Mouse (Mus musculus) limb, embryonic 14.5 days (tissue): ENCODE results near the gene Atg4c. TPM values are rescaled to one million over a fixed set of nuclear protein-coding genes. Genes with fewer than 3 reads are reported as not detected.

Experiments used
- ATAC-seq: fragments of 200-750 bp; cut with Nextera tagmentation; 2 replicates; pipeline ENCODE4 v1.8.0; 2017; ENCODE audit warnings: low read depth, moderate number of reproducible peaks, moderate TSS enrichment; ENCODE audit not compliant: low FRiP score
- DNase-seq: peaks from one replicate; pipeline ENCODE4 v3.0.0-alpha.2; 2015; ENCODE audit warnings: low spot score
- H3K27ac ChIP-seq: fragments of 300-500 bp; sonication (generic); replicated peaks from 2 replicates; pipeline ENCODE4 v1.5.1; 2014; ENCODE audit warnings: low read depth, mild to moderate bottlenecking, low read length, moderate library complexity, mixed read lengths
- H3K27me3 ChIP-seq: fragments of 300-500 bp; sonication (generic); 2 replicates; pipeline ENCODE4 v1.6.1; 2014; ENCODE audit warnings: low read length, mixed read lengths; ENCODE audit not compliant: control insufficient read depth, insufficient read depth
- H3K36me3 ChIP-seq: fragments of 300-500 bp; sonication (generic); 2 replicates; pipeline ENCODE4 v1.6.1; 2014; ENCODE audit warnings: mild to moderate bottlenecking, low read length, moderate library complexity, mixed read lengths; ENCODE audit not compliant: control insufficient read depth, insufficient read depth
- H3K4me1 ChIP-seq: fragments of 300-500 bp; sonication (generic); 2 replicates; pipeline ENCODE4 v1.6.1; 2014; ENCODE audit warnings: antibody characterized with exemption, low read length, mixed read lengths; ENCODE audit not compliant: control insufficient read depth, insufficient read depth
- H3K4me2 ChIP-seq: fragments of 300-500 bp; sonication (generic); replicated peaks from 2 replicates; pipeline ENCODE4 v1.6.1; 2014; ENCODE audit warnings: low read depth, mild to moderate bottlenecking, low read length, moderate library complexity; ENCODE audit not compliant: severe bottlenecking
- H3K4me3 ChIP-seq: fragments of 300-500 bp; sonication (generic); replicated peaks from 2 replicates; pipeline ENCODE4 v1.5.1; 2014; ENCODE audit warnings: low read length
- H3K9ac ChIP-seq: fragments of 300-500 bp; sonication (generic); 2 replicates; pipeline ENCODE4 v1.6.1; 2014; ENCODE audit warnings: mild to moderate bottlenecking, low read depth, low read length, moderate library complexity; ENCODE audit not compliant: severe bottlenecking
- H3K9me3 ChIP-seq: fragments of 300-500 bp; sonication (generic); 2 replicates; pipeline ENCODE4 v1.6.1; 2016; ENCODE audit warnings: low read length; ENCODE audit not compliant: control insufficient read depth
- POLR2A ChIP-seq: fragments of 200-500 bp; IDR thresholded peaks from 2 replicates; pipeline ENCODE4 v1.8.0; 2012; ENCODE audit warnings: inconsistent platforms, mild to moderate bottlenecking, moderate library complexity, borderline replicate concordance; ENCODE audit not compliant: insufficient read depth, insufficient read length; ENCODE audit errors: extremely low read depth
- WGBS: fragments of 180-500 bp; shearing (Covaris S2); extraction: QIAGEN DNeasy Blood & Tissue Kit; methylation state at CpG from one replicate; pipeline ENCODE4 v1.1.7; 2014; 5-methylcytosine and 5-hydroxymethylcytosine counted together
- polyA plus RNA-seq, 2 experiments: library from polyadenylated mRNA; depleted of rRNA in 1 of 2; stranded (reverse) in 1 of 2; unstranded in 1 of 2; fragments of >200 nt; fragmentation: Nextera tagmentation in 1 of 2; extraction: Ambion mirVana in 1 of 2; gene quantifications; 2 replicates each; pipeline versions ENCODE4 v1.2.1 to v1.2.3; 2012 to 2014

Atg4c gene
- polyA plus RNA-seq, 2 experiments, result 11.8 to 13.7 TPM

DNA sequence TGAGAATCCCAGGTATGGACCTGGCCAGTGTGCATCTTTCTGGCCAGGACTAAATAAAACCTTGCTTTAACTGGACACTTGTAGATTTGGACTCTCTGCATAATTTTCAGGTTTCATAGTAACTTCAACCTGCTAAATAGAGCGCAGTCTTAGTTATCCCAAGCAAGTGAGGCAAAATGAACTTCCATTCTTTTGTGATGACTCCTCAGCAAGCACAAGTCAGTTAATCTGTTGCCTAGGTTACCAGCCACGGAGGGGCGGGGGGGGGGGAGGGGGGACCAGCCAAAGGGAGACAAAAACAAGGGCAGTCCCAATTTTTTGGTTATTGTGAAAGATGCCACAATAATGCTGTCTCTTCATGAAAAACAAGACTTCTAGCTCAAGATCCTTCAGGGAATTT is 33.3 kb upstream of the Atg4c start:
- DNase-seq, result no peak
- H3K4me2 ChIP-seq, result no peak overlapping the region
- no peak overlapping the region for H3K27ac ChIP-seq
- H3K9ac ChIP-seq, result no peak overlapping the region
- H3K9me3 ChIP-seq, result no peaks in the 10 kb centered on the region
- 21% methylated on average over 3 of the region's 3 CpGs for WGBS
- no peaks in the 10 kb centered on the region for H3K36me3 ChIP-seq
- ATAC-seq, result no peak
- H3K4me1 ChIP-seq, result peaks cover 7% of the 10 kb centered on the region
- no peak overlapping the region for H3K4me3 ChIP-seq
- H3K27me3 ChIP-seq, result no peaks in the 10 kb centered on the region
- TF ChIP-seq POLR2A, result no peak

DNA sequence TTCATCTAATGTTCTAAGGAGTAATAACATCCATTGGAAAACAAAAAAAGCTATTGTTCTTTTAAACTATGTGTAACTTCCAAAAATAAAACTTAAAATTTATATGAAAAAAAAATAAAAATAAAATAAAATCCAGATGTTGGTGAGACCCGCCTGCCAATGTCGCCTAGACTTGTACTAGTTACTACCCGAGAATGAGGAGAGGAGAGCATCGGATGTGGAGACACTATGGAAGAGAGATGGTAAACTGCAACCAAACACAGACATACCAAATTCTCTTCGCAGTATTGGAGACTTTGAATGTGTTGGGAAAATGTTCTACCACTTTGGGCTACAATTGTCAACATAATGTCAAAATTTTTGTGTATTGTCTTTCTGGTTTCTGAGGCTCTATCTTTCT is 32.8 kb upstream of the Atg4c start:
- no peak overlapping the region for H3K4me3 ChIP-seq
- no peak for ATAC-seq
- no peaks in the 10 kb centered on the region for H3K27me3 ChIP-seq
- H3K4me2 ChIP-seq, result no peak overlapping the region
- no peak overlapping the region for H3K27ac ChIP-seq
- no peak overlapping the region for H3K9ac ChIP-seq
- no peaks in the 10 kb centered on the region for H3K9me3 ChIP-seq
- no peaks in the 10 kb centered on the region for H3K36me3 ChIP-seq
- H3K4me1 ChIP-seq, result peaks cover 7% of the 10 kb centered on the region
- no peak for TF ChIP-seq POLR2A
- no peak for DNase-seq
- 43% methylated on average over 5 of the region's 5 CpGs for WGBS

DNA sequence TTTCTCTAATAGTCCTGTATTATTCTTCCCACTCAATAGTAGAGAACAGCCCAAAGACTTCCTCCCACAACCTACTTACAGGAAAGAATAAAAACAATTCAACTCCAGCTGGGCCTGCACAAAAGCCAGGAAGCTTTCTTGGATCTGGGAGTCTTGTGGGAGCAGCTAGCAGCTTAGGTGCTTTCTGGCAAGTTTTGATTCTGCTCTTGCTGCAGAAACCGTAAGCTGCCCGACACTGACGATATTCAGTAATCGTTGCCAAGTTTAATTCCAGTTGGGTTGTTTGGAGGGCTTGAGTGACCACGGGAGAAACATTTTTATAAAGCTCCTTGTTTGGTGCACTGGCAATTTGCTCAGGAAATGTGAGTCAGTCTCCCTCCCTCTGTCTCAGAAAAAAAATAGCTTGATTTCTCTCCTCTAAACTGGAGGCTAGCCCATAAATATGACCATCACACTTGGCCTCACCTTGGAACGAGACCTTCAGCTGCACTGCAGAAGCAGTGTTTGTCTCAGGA is 32.2 kb upstream of the Atg4c start:
- H3K36me3 ChIP-seq, result no peaks in the 10 kb centered on the region
- no peaks in the 10 kb centered on the region for H3K9me3 ChIP-seq
- no peak for TF ChIP-seq POLR2A
- WGBS, result 14% methylated on average over 6 of the region's 6 CpGs
- peak; percentile 62 for DNase-seq
- no peak overlapping the region for H3K4me3 ChIP-seq
- H3K9ac ChIP-seq, result no peak overlapping the region
- 0 out of 2 replicates have a peak overlapping the region, but pooled peaks have one; percentile 1 for H3K4me2 ChIP-seq
- peaks cover 7% of the 10 kb centered on the region for H3K4me1 ChIP-seq
- ATAC-seq, result peak; percentile 66
- H3K27ac ChIP-seq, result no peak overlapping the region
- no peaks in the 10 kb centered on the region for H3K27me3 ChIP-seq

- WGBS, result 30% methylated on average over 9 of the region's 9 CpGs
- H3K4me2 ChIP-seq, result peak overlapping the region; percentile 22; the same call in 1 of the 2 replicates
- H3K9me3 ChIP-seq, result no peaks in the 10 kb centered on the region
- no peak for ATAC-seq
- DNase-seq, result no peak
- H3K36me3 ChIP-seq, result no peaks in the 10 kb centered on the region
- H3K4me1 ChIP-seq, result peaks cover 7% of the 10 kb centered on the region
- H3K4me3 ChIP-seq, result no peak overlapping the region
- no peak for TF ChIP-seq POLR2A
- no peak overlapping the region for H3K27ac ChIP-seq
- H3K9ac ChIP-seq, result no peak overlapping the region
- H3K27me3 ChIP-seq, result no peaks in the 10 kb centered on the region
Measured at GRCm38 (mm10) chr4:99163001-99163400, 30.7 kb upstream of the Atg4c start.

GRCm38 (mm10) chr4:99163547-99163946 is 30.2 kb upstream of the Atg4c start:
- DNase-seq (no peak), ATAC-seq (no peak; the same call in 1 of the 2 replicates)
- Histone ChIP-seq H3K9ac (no peak overlapping the region), H3K4me2 (no peak overlapping the region), H3K27ac (no peak overlapping the region), H3K27me3 (no peaks in the 10 kb centered on the region), H3K9me3 (no peaks in the 10 kb centered on the region), H3K36me3 (no peaks in the 10 kb centered on the region), H3K4me3 (no peak overlapping the region), H3K4me1 (peaks cover 7% of the 10 kb centered on the region)
- WGBS, result 37% methylated on average over 4 of the region's 4 CpGs
- no peak for TF ChIP-seq POLR2A

GRCm38 (mm10) chr4:99168869-99169268 is 24.9 kb upstream of the Atg4c start:
- no peak for TF ChIP-seq POLR2A

More at GRCm38 (mm10) chr4:99168869-99169268, 24.9 kb upstream of the Atg4c start:
- no peak overlapping the region for H3K9ac ChIP-seq
- no peaks in the 10 kb centered on the region for H3K4me1 ChIP-seq
- no peaks in the 10 kb centered on the region for H3K9me3 ChIP-seq
- WGBS, result 91% methylated on average over 5 of the region's 5 CpGs
- H3K27me3 ChIP-seq, result no peaks in the 10 kb centered on the region
- H3K36me3 ChIP-seq, result no peaks in the 10 kb centered on the region
- no peak overlapping the region for H3K4me3 ChIP-seq
- no peak overlapping the region for H3K4me2 ChIP-seq
- ATAC-seq (no peak), DNase-seq (no peak)
- no peak overlapping the region for H3K27ac ChIP-seq
